Mouse (Mus musculus): Measurements from ENCODE around the gene Olfr1392. TPM values are rescaled to one million over a fixed set of nuclear protein-coding genes. Genes with fewer than 3 reads are reported as not detected.
A peak's percentile ranks its signal among the peaks of the same experiment; 100 is the strongest.

Olfr1392 gene
- polyA plus RNA-seq, 1 experiment: not detected

DNA sequence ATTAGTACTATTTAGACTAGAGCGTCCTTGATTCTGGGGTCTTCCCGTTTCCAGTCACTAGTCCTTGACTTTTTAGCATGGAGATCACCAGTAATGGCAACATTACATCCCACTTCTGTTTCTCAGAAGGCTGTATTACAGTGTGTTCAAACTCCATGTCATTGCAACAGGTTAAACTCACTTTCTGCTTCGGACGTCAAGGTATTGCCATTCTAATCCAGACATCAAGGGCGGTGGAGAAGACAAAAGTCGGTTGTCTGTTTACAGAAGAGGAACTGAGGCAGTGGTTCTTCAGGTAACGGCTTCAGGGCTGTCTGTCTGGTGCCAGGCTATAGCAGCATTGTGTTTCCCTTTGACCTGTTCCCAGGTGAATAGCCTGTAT lies 33.7 kb upstream of the Olfr1392 start:
- H3K4me3 ChIP-seq (ENCODE audit: extremely low read depth, insufficient read depth, insufficient read length): peak overlapping the region; percentile 70
- DNase-seq (ENCODE audit: low read depth in 1 of 2, low spot score in 2 of 2): no peak
- TF ChIP-seq CTCF (IDR thresholded peaks at IDR 0.05; ENCODE audit: extremely low read depth, insufficient read depth, insufficient read length, insufficient replicate concordance): no peak
- no peak for TF ChIP-seq POLR2A (IDR thresholded peaks at IDR 0.05; ENCODE audit: low read depth, low read length)
- peak overlapping the region; percentile 98; the same call in 1 of the 2 replicates for H3K27ac ChIP-seq (ENCODE audit: insufficient read depth, low read length)
- 6% methylated on average over 7 of the region's 7 CpGs for WGBS
- peaks cover 21% of the 10 kb centered on the region for H3K36me3 ChIP-seq (ENCODE audit: control insufficient read depth, insufficient read depth, low read length)
- H3K4me1 ChIP-seq (ENCODE audit: control insufficient read depth, insufficient read depth, insufficient read length): peaks cover 16% of the 10 kb centered on the region; the same call in 1 of the 2 replicates
- no peaks in the 10 kb centered on the region for H3K27me3 ChIP-seq (ENCODE audit: control insufficient read depth, insufficient read depth, low read length)

DNA sequence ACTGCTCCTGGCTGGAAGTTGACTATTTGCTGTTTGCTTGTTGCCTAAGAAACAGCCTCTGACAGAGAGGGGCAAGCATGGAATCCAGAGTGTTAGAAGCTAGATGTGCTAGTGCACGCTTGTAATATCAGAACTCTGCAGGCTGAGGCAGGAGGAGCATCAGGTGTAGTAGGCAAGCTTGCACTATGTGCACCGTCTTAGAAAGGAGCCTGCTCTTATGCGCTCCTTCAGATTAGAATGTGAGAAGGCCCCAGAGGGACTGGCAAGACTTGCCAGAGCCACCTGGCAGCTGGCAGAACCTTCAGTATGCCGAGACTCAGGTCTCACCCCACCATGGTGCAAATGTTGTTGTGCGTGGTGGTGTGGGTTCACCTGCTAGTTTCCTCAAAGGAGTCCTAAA lies 33.0 kb upstream of the Olfr1392 start:
- no peak for TF ChIP-seq POLR2A (IDR thresholded peaks at IDR 0.05; ENCODE audit: low read depth, low read length)
- TF ChIP-seq CTCF (IDR thresholded peaks at IDR 0.05; ENCODE audit: extremely low read depth, insufficient read depth, insufficient read length, insufficient replicate concordance): no peak
- Histone ChIP-seq H3K27me3 (ENCODE audit: control insufficient read depth, insufficient read depth, low read length) (no peaks in the 10 kb centered on the region), H3K4me3 (ENCODE audit: extremely low read depth, insufficient read depth, insufficient read length) (peak overlapping the region; percentile 15; the same call in 1 of the 2 replicates), H3K36me3 (ENCODE audit: control insufficient read depth, insufficient read depth, low read length) (peaks cover 22% of the 10 kb centered on the region), H3K27ac (ENCODE audit: insufficient read depth, low read length) (no peak overlapping the region), H3K4me1 (ENCODE audit: control insufficient read depth, insufficient read depth, insufficient read length) (peaks cover 12% of the 10 kb centered on the region; the same call in 1 of the 2 replicates)
- DNase-seq (ENCODE audit: low read depth in 1 of 2, low spot score in 2 of 2): no peak
- WGBS: 12% methylated on average over 5 of the region's 5 CpGs

GRCm38 (mm10) chr11:49253035-49253434 lies 32.0 kb upstream of the Olfr1392 start:
- WGBS: 46% methylated on average over 6 of the region's 6 CpGs
- Histone ChIP-seq H3K4me3 (ENCODE audit: extremely low read depth, insufficient read depth, insufficient read length) (no peak overlapping the region), H3K36me3 (ENCODE audit: control insufficient read depth, insufficient read depth, low read length) (peaks cover 24% of the 10 kb centered on the region), H3K27ac (ENCODE audit: insufficient read depth, low read length) (no peak overlapping the region), H3K27me3 (ENCODE audit: control insufficient read depth, insufficient read depth, low read length) (no peaks in the 10 kb centered on the region), H3K4me1 (ENCODE audit: control insufficient read depth, insufficient read depth, insufficient read length) (peaks cover 8% of the 10 kb centered on the region; the same call in 1 of the 2 replicates)
- no peak for DNase-seq (ENCODE audit: low read depth in 1 of 2, low spot score in 2 of 2)
- TF ChIP-seq CTCF (IDR thresholded peaks at IDR 0.05; ENCODE audit: extremely low read depth, insufficient read depth, insufficient read length, insufficient replicate concordance): no peak

DNA sequence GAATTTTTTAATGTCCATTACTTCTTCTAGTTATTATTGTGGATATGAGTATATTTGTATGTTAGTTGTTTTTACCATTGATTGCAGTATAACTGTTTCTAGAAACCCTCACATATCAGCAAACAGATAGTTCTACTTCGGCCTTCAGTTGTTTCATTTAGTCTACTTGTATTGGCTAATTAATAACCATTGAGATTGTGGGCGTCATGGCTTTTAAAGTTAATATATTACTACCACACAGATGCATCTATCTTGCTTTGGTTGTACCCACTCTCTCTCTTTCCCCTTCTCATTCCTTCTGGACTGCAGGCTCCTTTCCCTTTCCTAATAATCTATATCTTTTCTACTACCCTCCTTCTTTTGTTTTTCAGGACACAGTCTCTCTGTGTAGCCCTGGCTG lies 25.8 kb upstream of the Olfr1392 start:
- no peak overlapping the region for H3K4me3 ChIP-seq (ENCODE audit: extremely low read depth, insufficient read depth, insufficient read length)
- H3K36me3 ChIP-seq (ENCODE audit: control insufficient read depth, insufficient read depth, low read length): peaks cover 45% of the 10 kb centered on the region
- H3K27ac ChIP-seq (ENCODE audit: insufficient read depth, low read length): no peak overlapping the region
- H3K4me1 ChIP-seq (ENCODE audit: control insufficient read depth, insufficient read depth, insufficient read length): no peaks in the 10 kb centered on the region
- TF ChIP-seq POLR2A (IDR thresholded peaks at IDR 0.05; ENCODE audit: low read depth, low read length) (no peak), CTCF (IDR thresholded peaks at IDR 0.05; ENCODE audit: extremely low read depth, insufficient read depth, insufficient read length, insufficient replicate concordance) (no peak)
- no peak for DNase-seq (ENCODE audit: low read depth in 1 of 2, low spot score in 2 of 2)
- 92% methylated on average over 2 of the region's 2 CpGs for WGBS
- no peaks in the 10 kb centered on the region for H3K27me3 ChIP-seq (ENCODE audit: control insufficient read depth, insufficient read depth, low read length)

GRCm38 (mm10) chr11:49259829-49260228 lies 25.3 kb upstream of the Olfr1392 start:
- H3K27me3 ChIP-seq (ENCODE audit: control insufficient read depth, insufficient read depth, low read length): no peaks in the 10 kb centered on the region
- no peak overlapping the region for H3K4me3 ChIP-seq (ENCODE audit: extremely low read depth, insufficient read depth, insufficient read length)
- WGBS: 32% methylated on average over 1 of the region's 1 CpGs
- peaks cover 41% of the 10 kb centered on the region for H3K36me3 ChIP-seq (ENCODE audit: control insufficient read depth, insufficient read depth, low read length)
- H3K4me1 ChIP-seq (ENCODE audit: control insufficient read depth, insufficient read depth, insufficient read length): no peaks in the 10 kb centered on the region
- TF ChIP-seq CTCF (IDR thresholded peaks at IDR 0.05; ENCODE audit: extremely low read depth, insufficient read depth, insufficient read length, insufficient replicate concordance) (no peak), POLR2A (IDR thresholded peaks at IDR 0.05; ENCODE audit: low read depth, low read length) (no peak)
- no peak overlapping the region for H3K27ac ChIP-seq (ENCODE audit: insufficient read depth, low read length)
- no peak for DNase-seq (ENCODE audit: low read depth in 1 of 2, low spot score in 2 of 2)

DNA sequence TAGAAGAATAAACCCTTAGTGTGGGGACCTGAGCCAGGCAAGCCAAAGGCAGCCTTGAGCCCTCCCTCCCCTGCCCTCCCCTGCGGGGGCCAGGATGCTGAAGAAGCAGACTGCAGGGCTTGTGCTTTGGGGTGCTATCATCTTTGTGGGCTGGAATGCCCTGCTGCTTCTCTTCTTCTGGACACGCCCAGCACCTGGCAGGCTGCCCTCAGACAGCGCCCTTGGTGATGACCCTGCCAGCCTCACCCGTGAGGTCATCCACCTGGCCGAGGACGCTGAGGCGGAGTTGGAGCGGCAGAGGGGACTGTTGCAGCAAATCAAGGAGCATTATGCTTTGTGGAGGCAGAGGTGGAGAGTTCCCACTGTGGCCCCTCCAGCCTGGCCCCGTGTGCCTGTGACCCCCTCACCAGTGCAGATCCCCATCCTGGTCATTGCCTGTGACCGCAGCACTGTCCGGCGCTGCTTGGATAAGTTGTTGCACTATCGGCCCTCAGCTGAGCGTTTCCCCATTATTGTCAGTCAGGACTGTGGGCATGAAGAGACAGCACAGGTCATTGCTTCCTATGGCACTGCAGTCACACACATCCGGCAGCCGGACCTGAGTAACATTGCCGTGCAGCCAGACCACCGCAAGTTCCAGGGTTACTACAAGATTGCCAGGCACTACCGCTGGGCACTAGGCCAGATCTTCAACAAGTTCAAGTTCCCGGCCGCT lies 24.3 kb upstream of the Olfr1392 start:
- no peak for TF ChIP-seq POLR2A (IDR thresholded peaks at IDR 0.05; ENCODE audit: low read depth, low read length)
- no peak for TF ChIP-seq CTCF (IDR thresholded peaks at IDR 0.05; ENCODE audit: extremely low read depth, insufficient read depth, insufficient read length, insufficient replicate concordance)
- H3K27ac ChIP-seq (ENCODE audit: insufficient read depth, low read length): no peak overlapping the region
- DNase-seq (ENCODE audit: low read depth in 1 of 2, low spot score in 2 of 2): no peak
- no peaks in the 10 kb centered on the region for H3K27me3 ChIP-seq (ENCODE audit: control insufficient read depth, insufficient read depth, low read length)
- no peaks in the 10 kb centered on the region for H3K4me1 ChIP-seq (ENCODE audit: control insufficient read depth, insufficient read depth, insufficient read length)
- H3K4me3 ChIP-seq (ENCODE audit: extremely low read depth, insufficient read depth, insufficient read length): no peak overlapping the region
- H3K36me3 ChIP-seq (ENCODE audit: control insufficient read depth, insufficient read depth, low read length): peaks cover 40% of the 10 kb centered on the region
- 87% methylated on average over 21 of the region's 21 CpGs for WGBS

GRCm38 (mm10) chr11:49261313-49261855 lies 23.7 kb upstream of the Olfr1392 start:
- H3K36me3 ChIP-seq (ENCODE audit: control insufficient read depth, insufficient read depth, low read length): peaks cover 38% of the 10 kb centered on the region
- 96% methylated on average over 14 of the region's 14 CpGs for WGBS
- H3K4me3 ChIP-seq (ENCODE audit: extremely low read depth, insufficient read depth, insufficient read length): no peak overlapping the region
- no peaks in the 10 kb centered on the region for H3K4me1 ChIP-seq (ENCODE audit: control insufficient read depth, insufficient read depth, insufficient read length)
- H3K27ac ChIP-seq (ENCODE audit: insufficient read depth, low read length): no peak overlapping the region
- TF ChIP-seq CTCF (IDR thresholded peaks at IDR 0.05; ENCODE audit: extremely low read depth, insufficient read depth, insufficient read length, insufficient replicate concordance): no peak
- TF ChIP-seq POLR2A (IDR thresholded peaks at IDR 0.05; ENCODE audit: low read depth, low read length): no peak
- no peak for DNase-seq (ENCODE audit: low read depth in 1 of 2, low spot score in 2 of 2)
- H3K27me3 ChIP-seq (ENCODE audit: control insufficient read depth, insufficient read depth, low read length): no peaks in the 10 kb centered on the region

All from spleen, adult 2 months (tissue).